Mouse (Mus musculus): ENCODE measurements at regions not wholly inside any gene's neighbourhood (a gene's known extent, or its start where the extent isn't known, plus 50 kb on each side); places are given as distances from the start of the nearest gene placed in this dataset.

GRCm38 (mm10) chr3:42227679-42228398, 485.4 kb downstream of the D3Ertd751e start:
- Histone ChIP-seq H3K9me3 (ENCODE audit: control insufficient read depth, low read depth, low read length) (no peaks in the 10 kb centered on the region), H3K9ac (replicated peaks; ENCODE audit: low read depth, low read length) (no peak overlapping the region), H3K36me3 (ENCODE audit: control insufficient read depth, insufficient read depth, low read length) (no peaks in the 10 kb centered on the region), H3K27ac (ENCODE audit: low read length) (no peak overlapping the region), H3K27me3 (ENCODE audit: control insufficient read depth, insufficient read depth, low read length) (no peaks in the 10 kb centered on the region), H3K4me2 (replicated peaks; ENCODE audit: low read depth, low read length) (no peak overlapping the region), H3K4me3 (ENCODE audit: low read depth, low read length) (no peak overlapping the region), H3K4me1 (ENCODE audit: control insufficient read depth, insufficient read depth, low read length) (no peaks in the 10 kb centered on the region)
- ATAC-seq (ENCODE audit: insufficient number of reproducible peaks, insufficient read depth, low FRiP score, low read depth) = no peak
- WGBS = 60% methylated on average over 4 of the region's 4 CpGs

GRCm38 (mm10) chr3:42228399-42228755, 486.0 kb downstream of the D3Ertd751e start:
- Histone ChIP-seq H3K9ac (replicated peaks; ENCODE audit: low read depth, low read length) (no peak overlapping the region), H3K36me3 (ENCODE audit: control insufficient read depth, insufficient read depth, low read length) (no peaks in the 10 kb centered on the region), H3K9me3 (ENCODE audit: control insufficient read depth, low read depth, low read length) (no peaks in the 10 kb centered on the region), H3K4me2 (replicated peaks; ENCODE audit: low read depth, low read length) (no peak overlapping the region), H3K27me3 (ENCODE audit: control insufficient read depth, insufficient read depth, low read length) (no peaks in the 10 kb centered on the region), H3K27ac (ENCODE audit: low read length) (no peak overlapping the region), H3K4me3 (ENCODE audit: low read depth, low read length) (no peak overlapping the region), H3K4me1 (ENCODE audit: control insufficient read depth, insufficient read depth, low read length) (no peaks in the 10 kb centered on the region)
- 83% methylated on average over 3 of the region's 3 CpGs for WGBS
- ATAC-seq (ENCODE audit: insufficient number of reproducible peaks, insufficient read depth, low FRiP score, low read depth) = no peak

- no peaks in the 10 kb centered on the region for H3K36me3 ChIP-seq (ENCODE audit: control insufficient read depth, insufficient read depth, low read length)
- no peaks in the 10 kb centered on the region for H3K4me1 ChIP-seq (ENCODE audit: control insufficient read depth, insufficient read depth, low read length)
- ATAC-seq (ENCODE audit: insufficient number of reproducible peaks, insufficient read depth, low FRiP score, low read depth) = no peak
- no peaks in the 10 kb centered on the region for H3K27me3 ChIP-seq (ENCODE audit: control insufficient read depth, insufficient read depth, low read length)
- H3K9me3 ChIP-seq (ENCODE audit: control insufficient read depth, low read depth, low read length) = no peaks in the 10 kb centered on the region
- H3K4me3 ChIP-seq (ENCODE audit: low read depth, low read length) = no peak overlapping the region
- no peak overlapping the region for H3K27ac ChIP-seq (ENCODE audit: low read length)
- 74% methylated on average over 5 of the region's 5 CpGs for WGBS
- H3K4me2 ChIP-seq (replicated peaks; ENCODE audit: low read depth, low read length) = no peak overlapping the region
- no peak overlapping the region for H3K9ac ChIP-seq (replicated peaks; ENCODE audit: low read depth, low read length)
These were observed 489.9 kb downstream of the D3Ertd751e start for GRCm38 (mm10) chr3:42232268-42232667.

GRCm38 (mm10) chr3:42233756-42234155, 491.3 kb downstream of the D3Ertd751e start:
- Histone ChIP-seq H3K27me3 (ENCODE audit: control insufficient read depth, insufficient read depth, low read length) (no peaks in the 10 kb centered on the region), H3K9ac (replicated peaks; ENCODE audit: low read depth, low read length) (no peak overlapping the region), H3K36me3 (ENCODE audit: control insufficient read depth, insufficient read depth, low read length) (no peaks in the 10 kb centered on the region), H3K27ac (ENCODE audit: low read length) (no peak overlapping the region), H3K4me3 (ENCODE audit: low read depth, low read length) (no peak overlapping the region), H3K9me3 (ENCODE audit: control insufficient read depth, low read depth, low read length) (no peaks in the 10 kb centered on the region), H3K4me1 (ENCODE audit: control insufficient read depth, insufficient read depth, low read length) (no peaks in the 10 kb centered on the region), H3K4me2 (replicated peaks; ENCODE audit: low read depth, low read length) (no peak overlapping the region)
- ATAC-seq (ENCODE audit: insufficient number of reproducible peaks, insufficient read depth, low FRiP score, low read depth) = no peak
- 90% methylated on average over 3 of the region's 3 CpGs for WGBS

- Histone ChIP-seq H3K9ac (replicated peaks; ENCODE audit: low read depth, low read length) (no peak overlapping the region), H3K27ac (ENCODE audit: low read length) (no peak overlapping the region), H3K27me3 (ENCODE audit: control insufficient read depth, insufficient read depth, low read length) (no peaks in the 10 kb centered on the region), H3K36me3 (ENCODE audit: control insufficient read depth, insufficient read depth, low read length) (no peaks in the 10 kb centered on the region), H3K4me2 (replicated peaks; ENCODE audit: low read depth, low read length) (no peak overlapping the region), H3K9me3 (ENCODE audit: control insufficient read depth, low read depth, low read length) (no peaks in the 10 kb centered on the region), H3K4me1 (ENCODE audit: control insufficient read depth, insufficient read depth, low read length) (no peaks in the 10 kb centered on the region), H3K4me3 (ENCODE audit: low read depth, low read length) (no peak overlapping the region)
- WGBS = 68% methylated on average over 1 of the region's 1 CpGs
- no peak for ATAC-seq (ENCODE audit: insufficient number of reproducible peaks, insufficient read depth, low FRiP score, low read depth)
These were observed 493.1 kb downstream of the D3Ertd751e start for GRCm38 (mm10) chr3:42235515-42235914.
